Mouse (Mus musculus): ENCODE data around the gene Gabbr2. TPM values are rescaled to one million over a fixed set of nuclear protein-coding genes. Genes with fewer than 3 reads are reported as not detected.
A peak's percentile ranks its signal among the peaks of the same experiment; 100 is the strongest.

The Gabbr2 gene
- under 1 TPM; 0.27 to 0.35 TPM for total RNA-seq (2021)
- long read RNA-seq, experiment 1: 0 reads
- long read RNA-seq, experiment 2: 0 reads

DNA sequence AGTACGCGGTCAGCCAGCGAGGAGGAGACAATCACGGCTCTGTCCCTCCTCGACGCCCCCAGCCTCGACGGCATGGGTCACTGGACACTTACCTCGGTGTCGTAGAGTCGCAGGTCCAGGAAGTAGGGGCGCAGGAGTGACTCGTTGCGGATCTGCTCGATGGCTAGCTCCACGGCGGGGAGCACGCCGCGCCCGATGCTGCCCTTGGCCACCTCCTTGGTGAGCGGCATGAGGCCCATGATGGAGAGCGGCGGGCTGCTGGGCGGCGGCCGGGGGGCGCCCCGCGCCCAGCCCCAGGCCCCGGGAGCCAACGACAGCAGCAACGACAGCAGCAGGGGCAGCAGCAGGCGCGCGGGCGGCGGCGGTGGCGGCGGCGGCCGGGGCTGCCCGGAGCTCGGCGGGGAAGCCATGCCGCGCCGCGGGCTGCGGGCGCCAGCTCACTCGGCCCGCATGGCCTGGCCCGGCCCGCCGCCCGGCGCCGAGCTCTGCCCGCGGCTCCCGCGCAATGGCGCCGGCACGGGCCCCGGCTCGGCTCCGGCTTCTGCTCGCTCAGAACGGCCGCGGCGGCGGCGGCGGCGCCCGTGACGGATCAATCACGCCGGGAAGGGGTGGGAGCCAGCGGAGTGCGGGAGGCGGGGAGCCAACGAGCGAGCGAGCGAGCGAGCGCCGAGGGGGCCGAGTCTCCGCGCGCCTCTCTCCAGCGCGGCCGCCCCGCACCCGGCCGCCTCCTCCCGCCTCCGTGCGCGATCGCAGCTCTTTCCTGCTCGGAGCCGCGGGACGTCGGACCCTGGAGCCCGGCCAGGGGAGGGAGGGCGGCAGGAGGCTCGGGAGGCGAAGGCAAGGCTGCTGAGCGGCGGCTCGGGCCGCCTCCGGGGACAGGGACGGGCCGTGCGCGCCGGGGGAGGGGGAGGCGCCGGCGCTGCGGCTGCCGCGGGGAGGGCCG lies at the start of gene Gabbr2:
TSS of gene Gabbr2 (minus strand) at position 858 of the 943 bp plus-strand sequence.
- no peak for DNase-seq (ENCODE audit: low spot score in 2 of 2)

DNA sequence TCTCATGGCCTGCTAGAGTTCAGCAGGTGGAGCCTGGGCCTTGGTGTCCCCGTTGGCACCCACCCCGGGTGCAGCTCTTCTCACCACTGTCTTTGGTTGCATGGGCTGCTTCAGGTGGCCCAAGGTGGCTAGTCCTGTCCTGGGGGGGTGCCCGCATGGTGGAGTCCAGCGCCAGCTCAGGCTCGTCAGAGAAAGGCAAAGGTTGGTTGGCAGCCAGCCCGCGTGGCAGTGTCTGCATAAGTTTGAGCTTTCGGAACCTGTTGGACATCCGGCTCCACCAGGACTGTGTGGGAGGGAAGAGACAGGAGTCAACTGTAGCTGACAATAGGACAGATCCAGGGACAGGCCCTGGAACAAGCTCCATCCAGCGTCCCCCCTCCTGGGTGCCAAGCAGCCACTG lies 47.9 kb upstream of the Gabbr2 start:
- DNase-seq (ENCODE audit: low spot score in 2 of 2): no peak

GRCm38 (mm10) chr4:47037321-47037657 lies 45.6 kb upstream of the Gabbr2 start:
- peak; percentile 73 to 79 for DNase-seq (ENCODE audit: low spot score in 2 of 2)

DNA sequence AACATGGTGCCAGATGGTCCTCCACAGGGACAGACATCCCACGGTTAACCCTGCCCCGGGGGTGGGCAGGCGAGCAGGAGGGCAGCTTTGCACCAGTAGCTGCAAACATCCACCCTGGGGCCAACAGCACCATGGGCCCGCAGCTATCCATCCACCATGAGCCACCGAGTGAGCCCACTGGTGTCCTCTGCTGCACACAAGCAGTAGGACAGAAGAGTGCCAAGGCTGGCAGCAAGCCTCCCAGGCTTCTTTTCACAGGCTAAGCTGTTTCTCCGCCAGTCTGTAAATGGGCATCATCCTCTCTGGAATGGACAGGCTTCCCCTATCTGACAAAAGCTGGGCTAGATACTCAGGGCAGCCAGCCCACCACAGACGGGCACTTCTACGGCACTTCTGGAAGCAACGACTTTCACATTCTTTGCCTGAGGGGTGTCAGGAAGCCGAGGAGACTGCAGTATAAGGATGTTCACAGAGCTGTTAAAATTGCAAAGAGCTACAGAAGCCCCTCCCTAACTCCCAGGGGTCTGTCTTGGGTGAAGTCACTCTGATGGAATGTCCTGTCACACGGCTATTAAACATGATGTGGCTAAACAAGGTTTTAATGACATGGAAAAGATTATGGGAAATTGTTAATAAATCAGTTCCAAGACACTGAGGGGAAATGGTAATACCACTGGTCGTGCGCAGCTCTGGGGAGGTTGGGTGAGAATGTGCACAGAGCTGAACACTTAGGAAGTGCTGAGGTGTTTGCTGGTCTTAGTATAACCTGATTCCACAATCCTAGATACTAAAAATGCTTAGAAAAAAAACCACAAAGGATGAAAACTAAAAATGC lies 45.0 kb upstream of the Gabbr2 start:
- DNase-seq (ENCODE audit: low spot score in 2 of 2): no peak

- no peak for DNase-seq (ENCODE audit: low spot score in 2 of 2)
These were observed 43.9 kb upstream of the Gabbr2 start for GRCm38 (mm10) chr4:47035536-47035935.

DNA sequence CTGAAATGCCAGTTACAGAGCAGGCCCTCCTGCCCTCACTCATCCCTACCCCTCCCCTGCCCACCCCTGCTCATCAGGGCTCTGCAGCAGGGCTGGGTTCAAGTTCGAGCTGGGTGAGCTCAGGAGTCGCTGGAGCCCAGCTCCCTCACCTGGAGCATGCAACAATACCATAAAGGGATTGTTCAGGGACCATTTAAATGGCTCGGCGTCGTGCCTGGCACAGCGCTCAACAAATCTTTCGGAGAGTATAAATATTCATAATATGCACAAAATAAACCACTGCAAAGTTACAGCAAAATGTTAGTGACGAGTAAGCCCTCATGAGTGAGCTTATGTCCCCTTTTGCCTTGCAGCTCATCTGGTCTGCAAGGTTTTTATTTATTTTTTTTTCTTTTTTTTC lies 40.5 kb upstream of the Gabbr2 start:
- no peak for DNase-seq (ENCODE audit: low spot score in 2 of 2)

- DNase-seq (ENCODE audit: low spot score in 2 of 2): no peak
These were observed 37.1 kb upstream of the Gabbr2 start for GRCm38 (mm10) chr4:47028791-47029190.

- no peak for DNase-seq (ENCODE audit: low spot score in 2 of 2)
These were observed 32.3 kb upstream of the Gabbr2 start for GRCm38 (mm10) chr4:47023949-47024348.

DNA sequence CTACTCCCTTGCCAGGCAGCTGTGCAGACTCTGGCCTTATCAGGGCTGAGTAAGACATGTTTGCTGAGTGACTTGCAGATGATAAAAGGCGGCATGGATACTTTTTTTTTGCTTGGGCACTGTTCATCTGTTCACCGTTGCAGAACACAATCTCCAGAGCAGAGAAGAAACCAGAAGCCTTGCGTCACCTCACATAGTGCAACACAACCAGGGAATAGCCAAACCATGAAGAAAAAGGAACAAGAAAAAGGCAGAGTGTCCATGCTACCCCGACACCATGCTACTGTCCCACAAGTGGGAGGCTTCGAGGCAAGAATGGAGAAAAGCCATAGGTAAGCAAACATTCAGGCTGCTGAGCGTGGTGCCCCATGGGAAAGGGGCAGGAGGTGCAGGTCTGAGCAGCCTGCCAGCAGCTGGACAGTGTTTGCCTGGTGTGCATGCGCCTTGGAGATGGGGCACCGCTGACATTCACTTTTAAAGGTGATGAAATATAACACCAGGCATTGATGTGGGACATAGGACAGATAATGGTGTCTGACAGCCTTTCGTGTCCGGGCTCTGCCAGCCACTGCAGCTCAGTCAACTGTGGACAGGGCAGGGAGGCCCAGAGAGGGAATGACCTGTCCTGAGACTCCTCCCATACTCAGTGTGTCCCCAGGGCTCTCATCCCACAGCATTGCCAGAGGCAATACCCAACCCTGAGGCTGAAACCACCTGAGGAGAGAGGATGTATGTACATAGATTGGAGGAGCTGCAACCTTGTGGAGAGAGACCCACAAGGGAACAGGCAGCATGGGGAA lies 31.3 kb upstream of the Gabbr2 start:
- no peak for DNase-seq (ENCODE audit: low spot score in 2 of 2)

- peak; percentile 63 to 74 for DNase-seq (ENCODE audit: low spot score in 2 of 2)
These were observed 28.9 kb upstream of the Gabbr2 start for GRCm38 (mm10) chr4:47020563-47020962.

- no peak for DNase-seq (ENCODE audit: low spot score in 2 of 2)
These were observed 23.5 kb upstream of the Gabbr2 start for GRCm38 (mm10) chr4:47015156-47015555.

- DNase-seq (ENCODE audit: low spot score in 2 of 2): no peak
These were observed 20.8 kb upstream of the Gabbr2 start for GRCm38 (mm10) chr4:47012476-47012875.

GRCm38 (mm10) chr4:47010400-47011231 lies 18.9 kb upstream of the Gabbr2 start:
- no peak for DNase-seq (ENCODE audit: low spot score in 2 of 2)

GRCm38 (mm10) chr4:47000626-47001395 lies 9.1 kb upstream of the Gabbr2 start:
- DNase-seq (ENCODE audit: low spot score in 2 of 2): no peak

DNA sequence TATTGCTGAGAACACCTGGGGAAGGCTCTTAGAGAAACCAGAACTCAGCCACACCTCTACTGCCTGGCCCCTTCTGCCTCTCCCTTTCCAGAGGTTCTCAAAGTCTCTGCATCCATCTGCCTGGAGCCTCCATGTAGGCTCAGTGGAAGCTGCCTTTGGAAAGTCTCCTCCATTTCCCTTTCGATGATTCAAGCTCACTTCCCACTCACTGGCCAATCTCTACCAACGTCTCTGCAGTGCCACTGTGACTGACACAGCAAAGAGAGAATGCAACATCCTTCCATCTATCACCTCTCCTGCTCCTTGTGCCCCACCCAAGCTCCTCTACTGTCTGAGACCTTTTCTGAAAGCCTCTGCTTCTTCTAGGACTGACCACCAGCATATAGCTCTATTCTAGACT lies 6.3 kb upstream of the Gabbr2 start:
- DNase-seq (ENCODE audit: low spot score in 2 of 2): no peak

DNA sequence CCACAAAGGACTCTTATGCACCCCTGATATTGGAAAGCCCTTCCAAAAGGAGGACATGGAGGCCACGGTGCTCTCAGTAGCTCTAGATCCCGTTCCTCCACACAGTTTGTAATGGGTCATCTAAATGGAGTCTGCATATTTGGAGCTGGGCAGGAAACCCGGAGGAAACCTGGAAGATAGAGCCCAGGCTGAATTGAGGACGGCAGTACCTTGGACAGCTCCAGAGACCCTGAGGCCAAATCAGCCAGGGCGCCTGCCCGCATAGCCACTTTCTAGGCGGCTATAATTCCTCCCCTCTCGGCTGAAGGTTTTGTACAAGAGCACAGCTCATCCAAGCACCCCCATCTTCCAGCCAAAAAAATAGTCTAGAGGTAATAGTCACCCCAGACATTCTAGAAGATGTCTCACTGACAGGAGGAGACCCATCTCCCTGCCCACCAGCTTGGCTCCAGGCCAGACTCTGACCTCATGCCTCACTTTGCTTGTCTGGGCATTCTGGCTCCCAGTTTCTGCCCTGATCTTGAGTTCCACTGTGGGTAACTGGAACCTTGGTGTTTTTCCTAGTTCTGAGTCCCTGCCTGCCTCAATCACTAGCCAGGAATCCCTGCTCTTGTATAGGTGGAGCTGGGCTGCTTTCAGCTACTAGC lies 1.3 kb upstream of the Gabbr2 start:
- DNase-seq (ENCODE audit: low spot score in 2 of 2): peak; percentile 31 to 36

DNA sequence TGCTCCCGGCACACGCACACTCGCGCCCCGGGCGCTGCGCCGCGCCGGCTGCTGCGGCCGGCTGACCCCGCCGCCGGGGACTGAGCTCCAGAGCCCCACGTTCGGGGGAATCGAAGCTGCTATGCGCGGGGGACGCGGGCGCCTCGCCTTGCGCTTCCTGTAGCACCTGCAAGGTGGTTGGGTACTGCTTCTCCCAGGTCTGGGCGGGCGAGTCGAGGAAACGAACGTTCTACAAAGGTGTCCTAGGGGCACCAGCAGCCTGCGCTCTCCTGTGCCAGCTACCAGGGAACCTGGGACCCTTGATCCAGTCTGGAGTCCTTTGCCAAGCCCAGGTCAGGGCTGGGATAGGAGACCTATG lies 265 bp upstream of the Gabbr2 start:
- DNase-seq (ENCODE audit: low spot score in 2 of 2): no peak

DNA sequence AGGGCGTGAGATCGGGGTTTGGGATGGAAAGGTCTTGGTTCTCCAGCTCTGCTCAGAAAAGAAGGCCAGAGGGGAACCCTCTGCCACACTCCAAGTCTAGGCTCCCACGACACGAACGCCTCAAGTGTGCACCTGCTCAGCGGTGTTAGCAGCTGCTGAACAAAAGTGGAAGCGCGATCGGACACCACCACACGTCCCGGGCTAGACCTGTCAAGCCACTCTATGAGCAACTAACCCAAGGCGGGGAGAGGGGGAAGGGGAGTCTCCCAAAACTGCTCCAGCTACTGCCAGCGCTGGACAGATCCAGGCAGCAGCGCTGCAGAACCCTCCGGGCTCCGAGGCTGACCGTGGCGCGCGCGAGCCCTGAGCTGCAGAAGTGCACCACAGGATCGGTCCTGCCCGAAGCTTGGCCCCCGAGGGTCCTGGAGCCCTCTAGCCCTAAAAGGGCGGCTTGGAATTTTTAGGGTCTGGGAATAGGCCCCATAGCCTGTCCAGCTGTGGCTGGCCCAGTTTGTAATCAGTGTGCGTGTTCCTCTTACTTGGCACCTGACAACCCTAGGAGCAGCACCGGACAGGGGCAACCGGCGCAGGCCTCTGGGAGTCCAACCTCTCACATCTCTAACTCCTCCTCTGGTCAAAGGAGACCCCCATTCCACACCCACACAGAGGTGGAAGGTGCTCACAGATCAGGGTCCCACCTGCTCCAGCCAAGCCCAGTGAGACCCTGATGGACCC lies 1.2 kb downstream of the Gabbr2 start:
- no peak for DNase-seq (ENCODE audit: low spot score in 2 of 2)
